ENCODE assay signal across 15 mouse cellular contexts in genomic region chr19:18887646-18888407, GRCm38 (mm10).
DNase-seq lines count a peak whose midpoint lies in the region; ATAC-seq and TF ChIP-seq lines count a peak whose summit lies in the region.
"Had no signal": no experiment of that assay in that cellular context is flagged by ENCODE, and none has a peak within 500 bp of the region (broad histone marks: within the 10 kb centered on the region; RNA-seq: fewer than 3 reads in every experiment).

No protein-coding gene starts in this region.

- H3K4me3 ChIP-seq in layer of hippocampus, adult 2 months, result no peak overlapping the region
- H3K4me3 ChIP-seq in forebrain, embryonic 16.5 days (replicated peaks; ENCODE audit: low read length), result no peak overlapping the region
- no peak overlapping the region for H3K4me3 ChIP-seq in midbrain, embryonic 11.5 days (ENCODE audit: low read depth, low read length)
- H3K4me3 ChIP-seq in small intestine, adult 2 months (ENCODE audit: low read depth, low read length), result no peak overlapping the region
- H3K4me3 ChIP-seq: heart, adult 2 months; liver, embryonic 12.5 days; stomach, embryonic 15.5 days had no signal

- H3K4me2 ChIP-seq in forebrain, embryonic 16.5 days (ENCODE audit: low read length), result peak overlapping the region; percentile 22
- peak overlapping the region; percentile 9; the same call in 1 of the 2 replicates for H3K4me2 ChIP-seq in midbrain, embryonic 11.5 days
- H3K4me2 ChIP-seq: liver, embryonic 12.5 days had no signal

- no peak for ATAC-seq in forebrain, embryonic 16.5 days
- no peak for ATAC-seq in midbrain, embryonic 11.5 days (ENCODE audit: low FRiP score)
- ATAC-seq: liver, embryonic 12.5 days had no signal

- no peak for DNase-seq in layer of hippocampus, adult 2 months (ENCODE audit: low spot score in 2 of 2)
- no peak for DNase-seq in layer of hippocampus, adult 18-20 months (ENCODE audit: low spot score in 2 of 2)
- DNase-seq in midbrain, embryonic 11.5 days (ENCODE audit: low spot score, missing footprints), result peak; percentile 89
- DNase-seq in Muller cell, postnatal 12 days (ENCODE audit: inconsistent ontology term), result no peak
- no peak for DNase-seq in ovary, postnatal 10 days (ENCODE audit: low spot score)
- DNase-seq: heart, adult 2 months; heart, postnatal 14 days; lung, postnatal 14 days; right cerebral cortex, postnatal 4 days; thymus, postnatal 14 days had no signal

- no peak for TF ChIP-seq CTCF in layer of hippocampus, adult 2 months (conservative IDR thresholded peaks at IDR 0.05)
- no peak for TF ChIP-seq CTCF in small intestine, adult 2 months (IDR thresholded peaks at IDR 0.05; ENCODE audit: extremely low read depth, insufficient read length, insufficient replicate concordance, low read depth, low read length)

- no peaks in the 10 kb centered on the region for H3K9me3 ChIP-seq in forebrain, embryonic 16.5 days (ENCODE audit: control insufficient read depth, low read length)
- H3K9me3 ChIP-seq in midbrain, embryonic 11.5 days (ENCODE audit: control insufficient read depth, low read length), result no peaks in the 10 kb centered on the region
- H3K9me3 ChIP-seq: kidney, embryonic 15.5 days; liver, embryonic 12.5 days; stomach, embryonic 15.5 days had no signal

- H3K27me3 ChIP-seq in forebrain, embryonic 16.5 days (replicated peaks; ENCODE audit: control insufficient read depth, insufficient read depth, low read length), result no peaks in the 10 kb centered on the region
- no peaks in the 10 kb centered on the region for H3K27me3 ChIP-seq in midbrain, embryonic 11.5 days (ENCODE audit: control insufficient read depth, insufficient read depth, low read length)
- H3K27me3 ChIP-seq in small intestine, adult 2 months (ENCODE audit: control insufficient read depth, insufficient read depth, low read length), result no peaks in the 10 kb centered on the region
- H3K27me3 ChIP-seq: kidney, embryonic 15.5 days; liver, embryonic 12.5 days; stomach, embryonic 15.5 days had no signal

- no peaks in the 10 kb centered on the region for H3K36me3 ChIP-seq in forebrain, embryonic 16.5 days (ENCODE audit: control insufficient read depth, insufficient read depth)
- H3K36me3 ChIP-seq in midbrain, embryonic 11.5 days (ENCODE audit: control insufficient read depth, insufficient read depth, low read length), result no peaks in the 10 kb centered on the region
- no peaks in the 10 kb centered on the region for H3K36me3 ChIP-seq in small intestine, adult 2 months (ENCODE audit: control insufficient read depth, insufficient read depth, low read length)
- H3K36me3 ChIP-seq: kidney, embryonic 15.5 days; liver, embryonic 12.5 days; stomach, embryonic 15.5 days had no signal

- WGBS in forebrain, embryonic 16.5 days, result 18% methylated on average over 11 of the region's 11 CpGs
- 42% methylated on average over 11 of the region's 11 CpGs for WGBS in midbrain, embryonic 11.5 days
- 50% methylated on average over 11 of the region's 11 CpGs for WGBS in small intestine, adult 2 months

- TF ChIP-seq POLR2A in small intestine, adult 2 months (IDR thresholded peaks at IDR 0.05; ENCODE audit: low read depth, low read length), result no peak

- peak overlapping the region; percentile 89 for H3K27ac ChIP-seq in layer of hippocampus, adult 2 months
- 0 out of 2 replicates have a peak overlapping the region, but pooled peaks have one; percentile 47 for H3K27ac ChIP-seq in forebrain, embryonic 16.5 days (ENCODE audit: low read length)
- H3K27ac ChIP-seq in midbrain, embryonic 11.5 days (ENCODE audit: low read depth, low read length), result peak overlapping the region; percentile 76; the same call in 1 of the 2 replicates
- 0 out of 2 replicates have a peak overlapping the region, but pooled peaks have one; percentile 34 for H3K27ac ChIP-seq in small intestine, adult 2 months (ENCODE audit: insufficient read depth, low read depth, low read length)
- H3K27ac ChIP-seq: heart, adult 2 months; kidney, embryonic 15.5 days; liver, embryonic 12.5 days; stomach, embryonic 15.5 days had no signal

- H3K9ac ChIP-seq in forebrain, embryonic 16.5 days (replicated peaks; ENCODE audit: low read depth, low read length), result no peak overlapping the region
- no peak overlapping the region for H3K9ac ChIP-seq in midbrain, embryonic 11.5 days (ENCODE audit: low read length)
- H3K9ac ChIP-seq: kidney, embryonic 15.5 days; liver, embryonic 12.5 days; stomach, embryonic 15.5 days had no signal

- peaks cover 9% of the 10 kb centered on the region for H3K4me1 ChIP-seq in forebrain, embryonic 16.5 days (replicated peaks; ENCODE audit: control insufficient read depth, insufficient read depth, low read length)
- peaks cover 9% of the 10 kb centered on the region for H3K4me1 ChIP-seq in midbrain, embryonic 11.5 days (ENCODE audit: control insufficient read depth, insufficient read depth, low read length)
- peaks cover 11% of the 10 kb centered on the region; the same call in 1 of the 2 replicates for H3K4me1 ChIP-seq in small intestine, adult 2 months (ENCODE audit: control insufficient read depth, insufficient read depth, insufficient read length, low read length)
- H3K4me1 ChIP-seq: liver, embryonic 12.5 days had no signal

Comparison
In these comparisons a context has a peak if more than half of its experiments do, and no peak if none do; other contexts are left out.
1. H3K27ac ChIP-seq: peak in every context shown above with its lines; median percentile 89 in layer of hippocampus, adult 2 months; 76 in midbrain, embryonic 11.5 days; 47 in forebrain, embryonic 16.5 days; 34 in small intestine, adult 2 months.